Comparison of ENCODE assay signal across 22 mouse cellular contexts in genomic region chr16:52000801-52001200, GRCm38 (mm10).
"Had no signal": no experiment of that assay in that cellular context is flagged by ENCODE, and none has a peak within 500 bp of the region (broad histone marks: within the 10 kb centered on the region; RNA-seq: fewer than 3 reads in every experiment).

No protein-coding gene starts in this region.

- H3K27me3 ChIP-seq: liver, embryonic 13.5 days; liver, embryonic 15.5 days; lung, embryonic 15.5 days; midbrain, embryonic 12.5 days; neural tube, embryonic 13.5 days; neural tube, embryonic 15.5 days; stomach, embryonic 15.5 days had no signal

- H3K9me3 ChIP-seq: liver, embryonic 13.5 days; liver, embryonic 15.5 days; lung, embryonic 15.5 days; midbrain, embryonic 12.5 days; neural tube, embryonic 13.5 days; neural tube, embryonic 15.5 days; stomach, embryonic 15.5 days had no signal

- H3K9ac ChIP-seq: liver, embryonic 13.5 days; liver, embryonic 15.5 days; liver, postnatal 0 days; lung, embryonic 15.5 days; midbrain, embryonic 12.5 days; neural tube, embryonic 13.5 days; neural tube, embryonic 15.5 days; stomach, embryonic 15.5 days had no signal

- H3K4me3 ChIP-seq: liver, embryonic 13.5 days; liver, embryonic 15.5 days; lung, embryonic 15.5 days; midbrain, embryonic 12.5 days; myocyte; neural tube, embryonic 13.5 days; neural tube, embryonic 15.5 days; stomach, embryonic 15.5 days had no signal

- H3K36me3 ChIP-seq: liver, embryonic 13.5 days; liver, embryonic 15.5 days; lung, embryonic 15.5 days; midbrain, embryonic 12.5 days; neural tube, embryonic 13.5 days; neural tube, embryonic 15.5 days; stomach, embryonic 15.5 days had no signal

- H3K4me2 ChIP-seq: liver, embryonic 13.5 days; liver, embryonic 15.5 days; lung, embryonic 15.5 days; midbrain, embryonic 12.5 days; neural tube, embryonic 13.5 days; neural tube, embryonic 15.5 days; stomach, embryonic 15.5 days had no signal

- DNase-seq: liver, embryonic 13.5 days; liver, postnatal 0 days; lung, adult 2 months; lung, postnatal 14 days; lung, postnatal 36 days; midbrain, embryonic 14.5 days; retina, postnatal 1 day; right cerebral cortex, adult 18-20 months; right cerebral cortex, postnatal 25 days; thymus, adult 2 months; thymus, postnatal 25 days; thymus, postnatal 4 days had no signal

- H3K4me1 ChIP-seq: liver, embryonic 13.5 days; liver, embryonic 15.5 days; lung, embryonic 15.5 days; midbrain, embryonic 12.5 days; neural tube, embryonic 13.5 days; neural tube, embryonic 15.5 days; stomach, embryonic 15.5 days had no signal

- ATAC-seq: liver, postnatal 0 days; lung, postnatal 0 days; midbrain, embryonic 16.5 days had no signal

- H3K27ac ChIP-seq: liver, embryonic 13.5 days; liver, embryonic 15.5 days; lung, embryonic 15.5 days; midbrain, embryonic 12.5 days; neural tube, embryonic 13.5 days; neural tube, embryonic 15.5 days; stomach, embryonic 15.5 days; stomach, postnatal 0 days had no signal
